Mouse (Mus musculus): ENCODE measurements around the gene Rrp1.
A peak's percentile ranks its signal among the peaks of the same experiment; 100 is the strongest.

Rrp1 gene

DNA sequence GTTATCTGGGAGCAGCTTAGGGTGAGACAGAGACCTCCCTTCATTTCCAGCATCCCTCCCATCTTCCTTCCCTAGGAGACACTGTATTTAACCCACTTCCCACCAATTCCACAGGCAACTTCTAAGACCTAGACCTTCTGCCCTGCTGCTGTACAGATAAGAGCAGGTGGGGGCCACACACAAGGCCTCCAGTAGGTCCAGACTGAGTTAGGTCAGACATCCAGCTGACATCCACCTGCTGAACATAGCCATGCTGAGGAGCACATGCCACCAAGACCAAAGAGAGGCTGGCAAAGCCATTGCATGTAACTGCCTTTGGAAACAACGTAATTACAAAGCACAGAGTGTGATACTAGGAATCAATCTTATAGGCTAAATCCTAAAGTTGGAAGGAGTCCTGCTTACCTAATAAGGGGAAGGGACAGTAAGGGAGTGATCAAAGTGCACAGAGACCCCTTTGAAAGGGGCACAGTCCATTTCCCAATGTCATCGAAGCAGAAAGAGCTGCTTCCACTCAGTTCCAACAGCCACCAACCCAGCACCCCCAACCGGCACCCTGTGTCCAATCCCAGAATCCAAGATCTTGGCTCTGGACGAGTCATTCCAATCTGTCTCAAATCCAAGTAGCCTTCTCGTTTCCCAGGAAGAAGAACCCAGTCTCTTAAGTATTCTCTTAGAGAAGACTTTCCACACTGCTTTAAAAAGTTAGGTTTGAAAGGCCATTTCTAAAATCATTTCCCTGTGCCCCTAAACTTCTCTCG lies 61.9 kb downstream of the Rrp1 start:
- DNase-seq (ENCODE audit: low read depth, low spot score): peak; percentile 42
